Mouse (Mus musculus) left cerebral cortex, adult 8-10 months (tissue): ENCODE data around the gene St6gal2. TPM values are rescaled to one million over a fixed set of nuclear protein-coding genes. Genes with fewer than 3 reads are reported as not detected.
A peak's percentile ranks its signal among the peaks of the same experiment; 100 is the strongest.

Experiments used
- DNase-seq, 2 experiments: peaks; one replicate each; pipeline ENCODE4 v3.0.0; 2022; ENCODE audit warnings: low spot score in 2 of 2
- total RNA-seq, 4 experiments: library from RNA; stranded (reverse); gene quantifications; 2 replicates each; pipeline ENCODE4 v1.2.4; 2022

Gene St6gal2
- total RNA-seq: 10 to 100 TPM; 30.6 to 43.2 (median 37.0) TPM

DNA sequence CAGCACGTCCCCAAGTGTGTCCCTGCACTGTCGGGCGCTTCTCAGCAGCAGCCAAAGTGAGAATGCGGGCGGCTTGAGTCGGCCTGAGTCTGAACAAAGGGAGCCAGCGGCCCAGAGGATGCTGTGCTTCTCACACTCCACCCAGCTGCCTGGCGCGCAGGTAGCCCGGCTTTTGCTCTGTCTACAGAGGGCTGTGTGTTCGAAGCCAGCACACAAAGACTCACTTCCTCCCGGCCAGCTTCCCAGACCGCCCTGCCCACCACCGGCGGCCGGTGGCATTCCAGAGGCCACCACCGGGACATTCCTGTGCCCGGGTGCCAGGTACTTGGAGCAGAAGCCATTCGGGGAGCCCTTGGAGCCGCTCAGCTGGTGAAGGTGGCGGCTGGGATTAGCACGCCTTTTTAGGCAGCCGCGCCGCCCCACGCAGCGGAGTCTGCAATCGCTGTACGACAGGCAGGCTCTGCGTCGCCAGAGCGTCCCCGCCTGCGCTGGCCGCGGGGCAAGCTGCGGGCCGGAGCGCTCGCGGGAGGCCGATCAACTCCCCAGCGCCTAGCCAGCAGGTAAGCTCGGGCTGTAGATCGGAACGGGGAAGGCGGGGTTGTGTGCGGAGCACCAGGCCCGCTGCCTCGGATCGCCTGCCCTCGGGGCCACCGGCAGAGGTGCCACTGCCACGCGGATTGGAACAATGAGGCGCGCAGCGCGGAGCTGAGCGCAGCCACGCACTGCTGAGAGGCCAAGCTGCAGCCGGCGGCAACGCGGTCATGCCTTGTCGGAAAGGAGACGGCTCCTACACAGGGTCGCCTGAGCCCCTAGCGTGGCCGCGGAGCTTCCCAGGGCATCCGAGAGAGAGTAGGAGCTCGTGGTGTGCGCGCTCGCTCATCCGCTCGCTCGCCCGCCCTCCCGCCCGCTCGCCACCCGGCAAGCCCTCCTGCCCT lies at the start of gene St6gal2:
Gene St6gal2, plus strand, starts transcription at position 133 of the 935 bp plus-strand sequence.
- DNase-seq: peak; percentile 62 to 68

DNA sequence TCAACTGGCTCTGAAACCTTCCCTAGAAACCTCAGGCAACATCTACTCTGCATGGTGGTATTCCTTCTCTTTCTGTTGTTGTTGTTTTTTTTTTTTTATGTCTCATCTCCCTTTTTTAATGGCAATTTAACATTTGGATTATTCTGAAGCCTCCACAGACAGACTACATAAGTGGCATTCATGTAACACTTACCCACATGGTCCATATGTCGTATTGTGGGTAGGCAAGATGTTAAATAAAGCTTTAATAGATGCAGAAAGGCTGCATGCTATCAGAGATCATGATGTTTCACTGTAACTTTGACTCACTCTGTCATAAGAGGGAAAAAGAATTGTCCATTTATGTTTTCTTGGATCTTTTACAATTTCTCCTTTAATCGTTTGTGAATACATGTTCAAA lies 39.1 kb upstream of the St6gal2 start:
- no peak for DNase-seq

DNA sequence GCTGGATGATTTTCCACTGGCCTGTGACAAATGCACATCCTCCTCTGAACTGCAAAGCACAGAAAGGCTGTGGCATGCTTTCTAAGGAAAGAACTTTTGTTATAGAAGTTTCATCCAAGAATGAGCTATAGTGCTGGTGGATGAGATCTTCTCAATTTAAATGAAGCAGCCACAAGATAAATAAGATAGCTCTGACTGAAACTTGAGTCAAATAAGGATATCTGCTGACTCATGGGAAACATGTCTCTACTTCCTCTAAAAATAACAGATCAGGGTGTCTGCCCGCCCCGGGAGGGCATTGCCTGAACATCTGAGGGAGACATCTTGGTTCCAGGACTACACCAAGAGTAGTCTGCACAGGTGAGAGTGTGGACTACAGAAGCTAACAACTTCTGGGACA lies 28.7 kb upstream of the St6gal2 start:
- DNase-seq: no peak

DNA sequence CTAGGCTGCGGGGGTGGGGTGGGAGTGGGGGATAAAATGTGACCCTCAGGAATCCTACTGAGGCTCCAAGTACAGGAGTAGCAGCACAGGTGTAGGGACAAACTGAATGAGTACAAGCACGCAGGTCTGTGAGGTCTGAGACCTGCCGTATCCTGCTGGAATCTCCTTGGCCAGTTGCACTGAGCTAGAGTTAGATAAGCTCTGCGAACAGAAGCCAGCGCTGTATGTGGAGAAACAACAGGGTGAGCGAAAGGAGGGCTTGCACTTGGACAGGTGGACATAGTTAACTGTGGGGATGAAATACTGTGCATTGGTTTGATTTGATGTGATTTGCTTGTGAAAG lies 974 bp downstream of the St6gal2 start:
- no peak for DNase-seq

DNA sequence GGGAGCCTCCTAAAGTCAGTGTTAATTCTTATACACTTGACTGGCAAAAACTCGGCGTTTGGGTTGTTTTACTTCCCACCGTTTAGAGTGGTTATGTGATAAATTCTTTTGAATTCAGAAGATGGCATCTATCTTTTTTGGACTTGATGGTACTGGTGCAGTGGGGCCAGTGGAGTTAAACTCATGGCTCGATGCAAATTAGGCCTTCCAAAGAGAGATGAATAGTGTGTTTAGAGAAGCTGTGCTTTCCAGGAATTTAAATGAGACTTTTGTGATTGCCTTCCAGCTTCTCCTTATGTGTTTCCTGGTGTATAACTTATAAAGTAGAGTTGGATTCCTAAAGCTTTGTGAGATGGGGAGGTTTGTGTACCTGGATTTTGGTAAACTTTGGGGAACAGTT lies 1.5 kb downstream of the St6gal2 start:
- no peak for DNase-seq

DNA sequence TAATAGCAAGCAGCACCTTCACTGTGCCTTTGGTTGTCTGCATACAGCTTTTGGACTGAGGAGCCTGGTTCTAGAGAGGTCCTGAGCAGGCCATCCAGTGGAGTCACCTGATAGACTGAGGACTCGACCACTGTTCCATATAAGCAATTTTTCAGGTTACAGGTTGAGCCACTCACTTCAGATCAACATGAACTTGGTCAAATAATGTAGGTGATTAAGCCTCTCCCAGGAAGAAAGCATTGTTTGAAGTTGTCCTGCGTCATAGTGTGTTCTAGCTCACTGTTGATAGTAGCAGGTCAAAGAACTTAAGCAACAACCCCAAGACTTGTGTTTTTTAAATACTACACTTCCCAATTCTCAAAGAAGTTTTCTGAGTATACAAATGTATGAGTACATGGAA lies 5.8 kb downstream of the St6gal2 start:
- DNase-seq: no peak

DNA sequence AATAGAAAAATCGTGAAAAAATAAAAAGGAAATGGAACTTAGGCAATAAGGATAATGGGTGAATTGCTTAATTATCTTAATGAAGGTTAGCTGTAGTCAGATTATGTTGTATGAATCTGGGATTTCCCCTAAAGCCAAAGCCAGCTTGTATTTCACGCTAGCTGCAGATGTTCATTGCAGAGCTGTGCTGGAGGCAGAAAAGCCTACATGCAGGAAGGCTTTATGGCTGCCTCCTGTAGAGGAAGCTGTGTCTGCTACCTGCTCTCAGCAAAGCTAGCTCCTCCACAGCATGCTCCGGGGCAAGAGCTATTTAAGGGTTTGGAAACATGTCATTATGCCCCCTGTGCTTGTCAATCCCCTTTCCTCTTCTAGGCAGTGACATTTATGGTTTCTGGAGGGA lies 9.3 kb downstream of the St6gal2 start:
- no peak for DNase-seq

DNA sequence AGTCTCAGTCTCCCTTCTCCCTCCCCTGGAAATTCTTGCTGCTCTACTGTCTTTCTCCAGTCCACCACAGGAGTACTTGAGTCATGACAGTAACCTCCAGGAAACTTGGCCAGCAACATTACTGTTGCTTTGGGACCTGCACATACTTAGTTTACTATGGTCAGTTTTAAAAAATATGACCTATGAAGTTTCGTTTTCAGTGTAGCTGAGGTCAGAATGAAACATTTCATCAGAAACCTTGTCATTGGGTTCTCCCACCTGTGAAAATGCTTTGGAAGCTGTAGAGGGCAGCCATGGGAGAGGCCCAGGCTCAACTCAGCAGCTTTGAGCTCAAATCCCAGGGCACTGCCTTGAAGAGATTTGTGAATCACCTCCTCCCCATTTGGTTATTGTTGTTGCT lies 15.0 kb downstream of the St6gal2 start:
- DNase-seq: no peak

DNA sequence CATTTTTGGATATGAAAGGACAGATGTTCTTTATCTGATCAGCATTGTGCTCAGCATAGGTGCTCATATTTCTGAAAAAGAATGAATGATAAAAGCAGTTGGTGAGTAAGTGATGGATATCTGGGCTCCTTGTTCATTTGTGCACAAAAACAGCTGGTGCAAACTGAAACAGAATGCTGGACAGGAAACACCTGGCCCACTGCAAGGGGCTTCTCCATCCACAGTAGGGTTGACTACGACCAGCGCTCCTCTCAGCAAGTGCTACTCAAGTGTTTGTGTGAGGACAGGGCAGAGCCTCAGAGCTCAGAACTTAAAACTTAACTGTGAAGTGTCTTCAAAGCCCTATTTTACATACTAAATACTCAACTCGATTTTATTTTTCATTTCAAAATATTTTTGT lies 22.4 kb downstream of the St6gal2 start:
- no peak for DNase-seq

DNA sequence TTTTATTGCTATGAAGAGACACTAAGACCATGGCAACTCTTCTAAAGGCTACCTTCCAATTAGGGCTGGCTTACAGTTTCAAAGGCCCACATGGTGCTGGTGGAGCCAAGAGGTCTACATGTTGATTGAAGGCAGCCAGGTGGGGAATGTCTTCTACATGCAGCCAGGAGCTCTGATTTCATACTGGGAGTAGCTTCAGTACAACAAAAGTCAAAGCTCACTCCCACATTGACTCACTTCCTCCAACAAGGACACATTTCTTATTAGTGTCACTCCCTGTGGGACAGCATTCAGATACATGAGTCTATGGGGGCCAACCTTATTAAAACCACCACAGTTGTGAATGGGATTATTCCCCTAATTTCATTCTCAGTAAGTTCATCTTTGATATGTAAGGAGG lies 23.8 kb downstream of the St6gal2 start:
- DNase-seq: no peak

DNA sequence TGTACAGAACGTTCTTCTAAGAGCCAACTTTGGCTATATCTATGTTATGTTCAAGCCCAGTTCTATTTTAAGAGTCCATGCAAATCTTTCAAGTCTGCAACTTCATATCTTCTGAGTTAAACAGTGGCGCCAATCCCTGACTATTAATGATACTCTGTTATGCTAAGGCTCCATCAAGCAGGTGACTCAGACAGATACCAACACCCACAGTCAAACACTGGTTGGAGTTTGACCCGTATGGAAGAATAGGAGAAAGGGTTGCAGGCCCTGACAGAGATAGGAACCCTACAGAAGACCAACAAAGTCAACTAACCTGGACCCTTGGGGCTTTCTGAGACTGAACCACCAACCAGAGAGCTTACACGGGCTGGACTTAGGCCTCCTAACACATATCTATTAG lies 30.8 kb downstream of the St6gal2 start:
- no peak for DNase-seq

DNA sequence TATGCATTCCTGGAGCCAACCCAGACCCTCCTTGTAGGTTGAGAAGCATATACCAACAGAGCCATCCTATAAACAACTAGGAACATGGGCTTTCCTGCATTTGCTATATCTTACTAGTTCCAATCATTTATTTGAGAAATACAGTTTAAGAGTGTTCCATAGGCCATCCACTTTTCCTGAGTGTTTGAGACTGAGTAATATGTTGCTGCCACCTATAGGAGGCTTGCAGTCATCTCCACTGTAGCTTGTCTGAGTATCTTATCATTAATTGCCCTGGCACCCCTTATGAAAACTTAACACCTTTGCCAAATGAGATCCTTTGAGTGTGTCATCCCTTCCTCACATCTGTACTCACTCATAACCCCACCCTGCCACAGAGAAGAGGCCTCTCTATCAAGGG lies 32.2 kb downstream of the St6gal2 start:
- no peak for DNase-seq

DNA sequence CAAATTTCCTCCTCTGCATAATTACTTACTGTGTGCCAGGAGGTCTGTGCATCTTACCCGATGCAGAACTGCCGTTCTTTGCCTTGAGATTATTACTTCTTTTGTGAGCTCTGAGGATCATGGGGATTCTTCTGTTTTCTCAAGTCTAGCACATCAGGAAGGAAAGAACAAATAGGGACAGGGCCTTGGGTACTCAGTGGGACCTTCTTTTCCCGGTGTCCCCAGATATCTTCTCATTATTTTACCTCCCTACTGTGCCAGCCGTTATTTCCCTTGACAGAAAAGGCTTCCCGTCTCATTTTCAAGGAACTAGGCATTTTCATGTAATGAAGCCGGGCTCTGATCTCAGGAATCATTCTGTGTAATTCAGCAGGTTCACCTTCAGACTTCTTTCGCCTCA lies 34.2 kb downstream of the St6gal2 start:
- DNase-seq: no peak

DNA sequence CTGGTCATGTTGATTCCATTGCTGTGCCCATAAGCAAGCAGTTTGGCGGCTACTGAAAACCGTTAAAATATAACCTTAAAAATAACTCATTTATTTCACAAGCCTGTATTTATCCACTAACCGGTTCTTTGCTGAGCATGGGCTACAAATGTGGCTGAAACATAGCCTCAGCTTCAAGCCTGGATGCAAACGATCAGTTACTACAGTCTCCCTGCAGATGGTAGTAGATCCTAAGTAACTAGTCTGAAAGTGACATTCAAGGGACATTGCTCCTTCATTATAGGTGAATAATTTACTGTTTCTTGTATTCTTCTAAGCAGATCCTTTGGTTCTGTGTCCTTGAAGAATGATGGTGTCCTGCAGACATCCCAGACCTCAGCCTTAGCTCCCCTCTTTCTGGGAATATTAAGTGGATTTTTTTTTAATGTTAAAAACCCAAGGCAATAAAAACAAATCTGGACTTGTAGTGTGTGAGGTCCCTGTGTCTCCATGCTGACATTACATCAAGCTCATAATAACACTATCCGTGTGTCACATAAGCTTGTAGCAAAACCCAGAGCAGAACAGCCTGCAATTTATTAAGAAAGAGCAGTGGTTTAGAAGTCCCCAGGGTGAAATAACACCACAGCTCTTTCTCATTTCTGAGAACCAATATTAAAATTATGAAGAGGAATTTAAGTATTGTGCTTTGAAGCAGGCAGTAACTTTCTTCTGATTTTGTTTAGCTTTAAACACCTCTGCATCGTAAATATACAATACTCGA lies 39.1 kb downstream of the St6gal2 start:
- no peak for DNase-seq

DNA sequence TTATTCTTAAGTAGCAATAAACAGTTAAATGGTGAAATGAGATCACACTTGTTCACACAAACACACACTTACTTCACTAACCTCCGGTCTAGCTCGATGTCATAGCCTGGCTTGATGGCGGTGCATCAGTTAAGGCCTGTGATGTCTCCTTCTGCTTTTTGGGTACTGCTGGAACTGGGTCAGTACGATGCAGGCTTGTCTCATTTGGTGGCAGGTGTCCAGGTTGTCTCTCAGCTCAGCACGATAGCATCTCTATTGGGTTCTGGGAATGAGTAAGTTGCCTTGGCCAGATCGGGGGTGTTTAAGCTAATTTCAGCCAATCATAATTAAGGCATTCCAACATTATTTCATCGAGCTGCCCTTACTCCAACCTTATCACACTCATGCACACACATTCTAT lies 86.7 kb downstream of the St6gal2 start:
- no peak for DNase-seq

DNA sequence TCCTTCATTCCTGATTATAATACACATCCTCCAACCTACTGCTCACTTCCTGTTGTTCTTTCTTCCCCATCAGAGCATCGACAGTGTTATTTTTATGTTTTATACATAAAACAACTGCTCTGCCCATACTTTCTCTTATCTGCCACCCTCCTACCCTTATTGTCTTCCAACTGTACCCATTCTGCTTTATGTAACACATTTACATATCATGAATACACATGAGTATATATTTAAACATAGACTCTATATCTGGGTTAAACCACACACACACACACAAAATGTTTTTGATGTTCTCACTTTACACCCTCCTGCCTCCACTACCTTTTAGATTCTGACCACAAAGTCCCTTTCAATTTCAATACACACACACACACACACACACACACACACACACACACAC lies 103.3 kb downstream of the St6gal2 start:
- DNase-seq: no peak

DNA sequence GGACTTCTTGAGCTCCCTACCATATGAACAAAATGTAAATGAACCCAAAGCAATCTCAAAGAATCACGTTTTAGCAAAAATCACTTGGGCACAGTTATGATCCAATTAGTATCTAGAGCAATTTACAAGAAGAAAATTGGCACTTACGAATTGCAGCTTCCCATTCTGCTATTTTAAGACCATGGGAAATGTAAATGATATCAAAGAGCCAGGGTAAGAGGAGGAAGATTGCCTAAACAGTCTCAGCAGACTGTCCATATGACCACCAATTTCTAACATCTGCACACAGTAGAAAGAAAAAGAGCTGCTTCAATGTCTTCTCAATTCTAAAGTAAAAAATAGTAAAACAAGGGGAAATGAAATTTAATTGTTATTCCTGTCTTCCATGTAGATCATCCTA lies 116.6 kb downstream of the St6gal2 start:
- no peak for DNase-seq

Other genes starting within 250 kb of the St6gal2 start
- gene Vmn2r118, start 179.8 kb downstream of the St6gal2 start, total RNA-seq: not detected